Mouse (Mus musculus) forebrain, embryonic 15.5 days (tissue): ENCODE data around the gene Traf4. TPM values are rescaled to one million over a fixed set of nuclear protein-coding genes. Genes with fewer than 3 reads are reported as not detected.

Experiments
- ATAC-seq: fragments of 200-750 bp; cut with Nextera tagmentation; replicated peaks from 2 replicates; pipeline ENCODE4 v1.8.0; 2017; ENCODE audit warnings: mild to moderate bottlenecking, moderate TSS enrichment, moderate library complexity
- H3K27ac ChIP-seq: fragments of 300-500 bp; sonication (generic); replicated peaks from 2 replicates; pipeline ENCODE4 v1.5.1; 2015; ENCODE audit warnings: mild to moderate bottlenecking, inconsistent platforms
- H3K27me3 ChIP-seq: fragments of 300-500 bp; sonication (generic); 2 replicates; pipeline ENCODE4 v1.6.1; 2015; ENCODE audit warnings: inconsistent platforms
- H3K36me3 ChIP-seq: fragments of 300-500 bp; sonication (generic); 2 replicates; pipeline ENCODE4 v1.6.1; 2015; ENCODE audit warnings: mild to moderate bottlenecking, inconsistent platforms
- H3K4me1 ChIP-seq: fragments of 300-500 bp; sonication (generic); 2 replicates; pipeline ENCODE4 v1.6.1; 2015; ENCODE audit warnings: inconsistent platforms
- H3K4me2 ChIP-seq: fragments of 300-500 bp; sonication (generic); replicated peaks from 2 replicates; pipeline ENCODE4 v1.6.1; 2015; ENCODE audit warnings: mild to moderate bottlenecking, inconsistent platforms
- H3K4me3 ChIP-seq: fragments of 300-500 bp; sonication (generic); 2 replicates; pipeline ENCODE4 v1.5.1; 2015; ENCODE audit warnings: mild to moderate bottlenecking, inconsistent platforms
- H3K9ac ChIP-seq: fragments of 300-500 bp; sonication (generic); replicated peaks from 2 replicates; pipeline ENCODE4 v1.6.1; 2015; ENCODE audit warnings: mild to moderate bottlenecking, inconsistent platforms
- H3K9me3 ChIP-seq: fragments of 300-500 bp; sonication (generic); 2 replicates; pipeline ENCODE4 v1.6.1; 2016; ENCODE audit warnings: inconsistent platforms
- WGBS: fragments of 180-500 bp; shearing (Covaris S2); methylation state at CpG from one replicate; pipeline ENCODE4 v1.1.7; 2015; ENCODE audit warnings: mixed read lengths; 5-methylcytosine and 5-hydroxymethylcytosine counted together
- polyA plus RNA-seq: library from polyadenylated mRNA; unstranded; fragments of >200 nt; fragmentation: Nextera tagmentation; extraction: Ambion mirVana; gene quantifications from 2 replicates; pipeline ENCODE4 v1.2.1, GENCODE M21; 2015

Traf4 gene
- polyA plus RNA-seq, 1 experiment from 2014 or later, result 121 TPM

GRCm38 (mm10) chr11:78179438-78179999 is 14.1 kb upstream of the Traf4 start:
- Histone ChIP-seq H3K9ac (peak overlapping the region; percentile 46; the same call in 1 of the 2 replicates), H3K4me1 (peaks cover 66% of the 10 kb centered on the region), H3K27ac (peak overlapping the region; percentile 88), H3K9me3 (no peaks in the 10 kb centered on the region), H3K27me3 (no peaks in the 10 kb centered on the region), H3K4me3 (peak overlapping the region; percentile 67), H3K36me3 (peaks cover 30% of the 10 kb centered on the region), H3K4me2 (peak overlapping the region; percentile 73)
- ATAC-seq, result no peak
- WGBS, result 37% methylated on average over 8 of the region's 8 CpGs

GRCm38 (mm10) chr11:78178859-78179437 is 13.6 kb upstream of the Traf4 start:
- H3K4me3 ChIP-seq, result peak overlapping the region; percentile 67
- H3K4me1 ChIP-seq, result peaks cover 63% of the 10 kb centered on the region
- peaks cover 30% of the 10 kb centered on the region for H3K36me3 ChIP-seq
- H3K27ac ChIP-seq, result peak overlapping the region; percentile 88
- ATAC-seq, result peak; percentile 1; the same call in 1 of the 2 replicates
- no peaks in the 10 kb centered on the region for H3K9me3 ChIP-seq
- H3K4me2 ChIP-seq, result peak overlapping the region; percentile 73
- H3K27me3 ChIP-seq, result no peaks in the 10 kb centered on the region
- WGBS, result 1% methylated on average over 28 of the region's 29 CpGs
- peak overlapping the region; percentile 46 for H3K9ac ChIP-seq

DNA sequence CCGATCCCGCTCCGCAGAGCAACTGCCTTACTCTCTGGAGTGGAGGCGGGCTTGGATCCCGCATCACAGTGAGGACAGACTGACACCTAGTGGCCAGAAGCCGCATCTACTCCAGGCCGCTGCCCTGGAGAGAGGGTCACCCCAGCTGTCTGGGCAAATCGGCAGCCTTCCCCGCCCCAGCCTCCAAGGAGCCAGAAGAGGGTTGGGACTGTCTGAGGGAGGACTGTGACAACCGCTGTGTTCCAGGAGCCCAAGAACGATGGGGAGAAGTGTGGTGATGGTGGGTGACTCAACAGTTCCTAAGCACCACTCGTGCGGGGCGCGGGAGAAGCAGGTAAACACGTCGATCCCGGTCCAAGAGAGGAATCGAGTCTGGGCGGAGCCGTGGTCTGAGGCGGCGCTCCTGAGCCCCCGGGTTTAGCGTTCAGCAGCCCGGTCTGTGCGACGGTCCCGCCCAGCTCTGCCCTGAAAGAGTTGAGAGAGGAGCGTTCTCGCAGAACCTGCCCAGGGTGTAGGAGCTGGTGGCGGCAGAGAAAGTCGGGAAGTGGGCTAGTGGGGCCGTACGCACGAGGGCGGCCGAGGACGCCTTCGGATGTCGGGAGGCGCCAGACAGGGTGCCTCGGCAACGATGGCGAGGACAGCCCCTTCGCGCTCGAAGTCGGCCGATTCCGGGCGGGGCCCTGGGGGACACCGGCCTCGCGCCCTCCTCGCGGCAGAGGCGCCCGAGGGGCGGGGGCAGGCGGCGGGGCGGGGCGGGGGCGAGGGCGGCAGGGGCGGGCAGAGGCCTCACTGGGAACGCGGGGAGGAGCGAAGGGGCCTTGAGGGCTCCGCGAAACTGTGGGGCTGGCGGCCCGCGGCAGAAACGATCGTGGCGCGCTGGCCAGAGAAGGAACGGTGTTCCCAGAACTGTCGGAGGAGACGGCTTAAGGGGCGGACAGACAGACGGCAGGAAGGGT is 12.8 kb upstream of the Traf4 start:
- Histone ChIP-seq H3K9me3 (no peaks in the 10 kb centered on the region), H3K9ac (peak overlapping the region; percentile 46), H3K27ac (peak overlapping the region; percentile 88), H3K4me1 (peaks cover 59% of the 10 kb centered on the region), H3K36me3 (peaks cover 30% of the 10 kb centered on the region), H3K4me2 (peak overlapping the region; percentile 73), H3K4me3 (peak overlapping the region; percentile 67), H3K27me3 (no peaks in the 10 kb centered on the region)
- peak; percentile 91 for ATAC-seq
- under 1% methylated on average over 70 of the region's 84 CpGs for WGBS

GRCm38 (mm10) chr11:78177437-78177836 is 12.0 kb upstream of the Traf4 start:
- Histone ChIP-seq H3K4me2 (peak overlapping the region; percentile 73), H3K4me3 (peak overlapping the region; percentile 67), H3K4me1 (peaks cover 58% of the 10 kb centered on the region), H3K36me3 (peaks cover 30% of the 10 kb centered on the region), H3K9me3 (no peaks in the 10 kb centered on the region), H3K27ac (peak overlapping the region; percentile 88; the same call in 1 of the 2 replicates), H3K27me3 (no peaks in the 10 kb centered on the region), H3K9ac (peak overlapping the region; percentile 46)
- WGBS, result 2% methylated on average over 10 of the region's 10 CpGs
- ATAC-seq, result no peak

GRCm38 (mm10) chr11:78176905-78177331 is 11.5 kb upstream of the Traf4 start:
- ATAC-seq, result no peak
- Histone ChIP-seq H3K36me3 (peaks cover 26% of the 10 kb centered on the region), H3K9me3 (no peaks in the 10 kb centered on the region), H3K9ac (peak overlapping the region; percentile 47; the same call in 1 of the 2 replicates), H3K4me2 (peak overlapping the region; percentile 73), H3K27me3 (no peaks in the 10 kb centered on the region), H3K27ac (0 out of 2 replicates have a peak overlapping the region, but pooled peaks have one; percentile 72), H3K4me1 (peaks cover 52% of the 10 kb centered on the region), H3K4me3 (peak overlapping the region; percentile 67)
- 1% methylated on average over 23 of the region's 23 CpGs for WGBS

DNA sequence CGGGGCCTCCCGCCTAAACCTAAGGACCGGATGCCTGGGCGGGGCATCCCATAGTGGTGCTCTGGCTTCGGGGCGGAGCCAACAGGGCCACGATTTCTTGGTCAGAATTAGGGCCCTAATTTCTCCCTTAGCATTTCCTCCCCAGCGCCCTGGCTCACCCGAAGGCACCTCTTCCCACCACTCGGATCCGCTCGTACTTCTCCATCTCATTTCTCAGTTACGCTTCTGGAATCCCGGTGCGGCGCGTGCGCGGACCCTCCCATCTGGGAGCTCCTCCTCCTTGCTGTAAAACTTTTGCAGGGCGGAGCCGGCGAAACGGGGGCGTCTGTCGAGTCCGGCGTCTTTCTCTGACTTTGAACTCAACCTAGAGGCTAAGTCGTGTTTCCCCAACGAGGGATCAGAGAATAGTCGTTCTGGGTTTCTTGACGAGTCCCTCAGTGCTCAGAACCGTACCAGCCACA is 11.0 kb upstream of the Traf4 start, which contains the start of the genes Nek8 and Tlcd1:
Nek8 (minus strand) TSS at position 274 of the 461 bp plus-strand sequence.
Tlcd1 (plus strand) TSS at position 310 of the 461 bp plus-strand sequence.
- no peaks in the 10 kb centered on the region for H3K9me3 ChIP-seq
- peak within 1 kb of the TSS; percentile 73 for H3K4me2 ChIP-seq
- H3K27me3 ChIP-seq, result no peaks in the 10 kb centered on the region
- H3K4me1 ChIP-seq, result peaks cover 47% of the 10 kb centered on the region
- peak within 1 kb of the TSS; percentile 67 for H3K4me3 ChIP-seq
- peak within 1 kb of the TSS; percentile 72 for H3K27ac ChIP-seq
- WGBS, result under 1% methylated on average over 32 of the region's 32 CpGs
- peaks cover 21% of the 10 kb centered on the region for H3K36me3 ChIP-seq
- ATAC-seq, result peak; percentile 55
- peak within 1 kb of the TSS; percentile 47 for H3K9ac ChIP-seq

- H3K4me2 ChIP-seq, result peak overlapping the region; percentile 73
- H3K4me1 ChIP-seq, result peaks cover 46% of the 10 kb centered on the region
- no peaks in the 10 kb centered on the region for H3K27me3 ChIP-seq
- 4% methylated on average over 9 of the region's 10 CpGs for WGBS
- peak overlapping the region; percentile 67 for H3K4me3 ChIP-seq
- peak overlapping the region; percentile 47 for H3K9ac ChIP-seq
- H3K36me3 ChIP-seq, result peaks cover 16% of the 10 kb centered on the region
- no peaks in the 10 kb centered on the region for H3K9me3 ChIP-seq
- no peak for ATAC-seq
- H3K27ac ChIP-seq, result peak overlapping the region; percentile 72
These were observed 10.5 kb upstream of the Traf4 start for GRCm38 (mm10) chr11:78175771-78176401.

- no peak overlapping the region for H3K4me2 ChIP-seq
- no peaks in the 10 kb centered on the region for H3K27me3 ChIP-seq
- ATAC-seq, result no peak
- H3K9me3 ChIP-seq, result no peaks in the 10 kb centered on the region
- no peak overlapping the region for H3K27ac ChIP-seq
- H3K4me1 ChIP-seq, result peaks cover 35% of the 10 kb centered on the region
- H3K9ac ChIP-seq, result no peak overlapping the region
- no peak overlapping the region for H3K4me3 ChIP-seq
- whole genome bisulfite sequencing, result 93% methylated on average over 3 of the region's 3 CpGs
- peaks cover 2% of the 10 kb centered on the region; the same call in 1 of the 2 replicates for H3K36me3 ChIP-seq
These were observed 9.1 kb upstream of the Traf4 start for GRCm38 (mm10) chr11:78174506-78174905.

GRCm38 (mm10) chr11:78172748-78173383 is 7.5 kb upstream of the Traf4 start:
- Histone ChIP-seq H3K4me3 (no peak overlapping the region), H3K9me3 (no peaks in the 10 kb centered on the region), H3K27me3 (no peaks in the 10 kb centered on the region), H3K36me3 (no peaks in the 10 kb centered on the region), H3K4me2 (no peak overlapping the region), H3K27ac (no peak overlapping the region), H3K4me1 (peaks cover 19% of the 10 kb centered on the region), H3K9ac (no peak overlapping the region)
- ATAC-seq, result no peak
- 86% methylated on average over 19 of the region's 19 CpGs for WGBS

DNA sequence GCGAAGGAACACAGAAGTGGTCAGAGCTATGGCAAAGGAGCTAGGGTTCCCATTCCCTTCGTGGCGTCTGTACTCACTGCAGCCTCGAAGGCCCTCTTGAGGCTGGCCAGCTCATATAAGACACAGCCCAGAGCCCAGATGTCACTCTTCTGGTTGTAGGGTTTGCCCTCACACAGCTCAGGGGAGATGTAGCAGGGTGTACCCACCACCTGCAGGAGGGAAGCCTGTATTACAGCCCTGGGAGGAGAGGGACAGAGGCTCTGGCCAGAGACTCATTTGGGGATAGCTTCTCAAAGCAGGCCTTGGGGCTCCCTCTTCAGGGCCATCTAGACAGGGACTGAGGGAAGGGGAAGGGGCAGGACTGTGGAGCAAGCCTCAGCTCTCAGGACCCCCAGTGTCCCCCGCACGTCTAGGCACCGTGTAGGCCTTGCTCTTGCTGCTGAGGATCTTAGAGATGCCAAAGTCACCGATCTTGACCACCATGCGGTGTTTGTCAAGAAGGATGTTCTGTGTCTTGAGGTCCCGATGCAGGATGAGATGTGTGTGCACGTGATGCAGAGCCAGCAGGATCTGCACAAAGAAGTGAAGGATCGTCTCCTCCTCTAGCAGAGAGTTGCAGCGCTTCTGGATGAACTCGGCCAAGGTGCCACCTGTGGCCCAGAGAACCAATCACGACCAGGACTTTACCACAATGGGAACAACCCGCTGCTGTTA is 6.8 kb upstream of the Traf4 start:
- Histone ChIP-seq H3K27ac (no peak overlapping the region), H3K36me3 (no peaks in the 10 kb centered on the region), H3K4me3 (no peak overlapping the region), H3K4me1 (peaks cover 12% of the 10 kb centered on the region), H3K9ac (no peak overlapping the region), H3K4me2 (no peak overlapping the region), H3K9me3 (no peaks in the 10 kb centered on the region), H3K27me3 (no peaks in the 10 kb centered on the region)
- WGBS, result 82% methylated on average over 16 of the region's 16 CpGs
- ATAC-seq, result no peak
